Mouse (Mus musculus): ENCODE measurements at regions not wholly inside any gene's neighbourhood (a gene's known extent, or its start where the extent isn't known, plus 50 kb on each side); places are given as distances from the start of the nearest gene placed in this dataset.
"Not testable (repeated sequence)": the region's sequence is repeated elsewhere in the genome, so short reads cannot be mapped to it uniquely, and the experiment has no call there.

GRCm38 (mm10) chr4:21464456-21464855 lies 221.3 kb downstream of the Prdm13 start:
- no peaks in the 10 kb centered on the region for H3K4me1 ChIP-seq
- no peak overlapping the region for H3K4me2 ChIP-seq
- H3K27me3 ChIP-seq (replicated peaks): no peaks in the 10 kb centered on the region
- H3K27ac ChIP-seq (replicated peaks): no peak overlapping the region
- 67% methylated on average over 2 of the region's 2 CpGs for WGBS
- H3K9ac ChIP-seq: no peak overlapping the region
- no peak for ATAC-seq (ENCODE audit: extremely low read depth, insufficient number of reproducible peaks, low FRiP score, low TSS enrichment)
- no peaks in the 10 kb centered on the region for H3K36me3 ChIP-seq
- no peaks in the 10 kb centered on the region for H3K9me3 ChIP-seq
- no peak overlapping the region for H3K4me3 ChIP-seq

GRCm38 (mm10) chr4:21441274-21441673 lies 244.5 kb downstream of the Prdm13 start:
- Histone ChIP-seq H3K4me2 (no peak overlapping the region), H3K27ac (replicated peaks) (no peak overlapping the region), H3K36me3 (no peaks in the 10 kb centered on the region), H3K4me3 (no peak overlapping the region), H3K27me3 (replicated peaks) (no peaks in the 10 kb centered on the region), H3K9ac (no peak overlapping the region), H3K9me3 (no peaks in the 10 kb centered on the region), H3K4me1 (no peaks in the 10 kb centered on the region)
- no peak for ATAC-seq (ENCODE audit: extremely low read depth, insufficient number of reproducible peaks, low FRiP score, low TSS enrichment)

GRCm38 (mm10) chr4:21436710-21437109 lies 249.1 kb downstream of the Prdm13 start:
- 19% methylated on average over 2 of the region's 2 CpGs for WGBS
- no peak overlapping the region for H3K4me3 ChIP-seq
- H3K4me1 ChIP-seq: no peaks in the 10 kb centered on the region
- H3K27me3 ChIP-seq (replicated peaks): no peaks in the 10 kb centered on the region
- H3K27ac ChIP-seq (replicated peaks): no peak overlapping the region
- no peak overlapping the region for H3K9ac ChIP-seq
- H3K9me3 ChIP-seq: no peaks in the 10 kb centered on the region
- H3K4me2 ChIP-seq: no peak overlapping the region
- no peak for ATAC-seq (ENCODE audit: extremely low read depth, insufficient number of reproducible peaks, low FRiP score, low TSS enrichment)
- H3K36me3 ChIP-seq: no peaks in the 10 kb centered on the region

- Histone ChIP-seq H3K4me1 (no peaks in the 10 kb centered on the region), H3K4me3 (no peak overlapping the region)
- ATAC-seq (ENCODE audit: extremely low read depth, insufficient number of reproducible peaks, low FRiP score, low TSS enrichment): no peak
These were observed 277.9 kb downstream of the Prdm13 start for GRCm38 (mm10) chr4:21407850-21408249.

DNA sequence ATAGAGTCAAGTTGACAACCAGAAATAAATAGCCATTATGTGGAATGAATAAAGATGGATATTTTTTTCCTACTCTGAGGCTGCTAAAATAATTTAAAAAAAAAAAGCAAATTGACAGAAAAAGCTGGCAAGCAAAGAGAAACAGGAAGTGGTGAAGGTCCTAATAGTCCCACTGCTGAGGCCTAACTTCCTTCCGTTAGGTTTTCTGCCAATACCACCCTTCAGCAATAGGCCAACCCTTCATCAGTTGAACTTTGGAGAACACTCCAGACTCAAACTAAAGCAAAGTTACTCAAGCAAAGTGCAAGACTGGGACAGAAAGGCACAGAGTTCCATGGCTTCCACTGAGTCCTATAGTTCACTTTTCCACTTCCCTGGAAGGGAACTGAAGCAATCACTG lies 316.4 kb downstream of the Prdm13 start:
- no peak overlapping the region for H3K4me3 ChIP-seq
- no peak overlapping the region for H3K27ac ChIP-seq (replicated peaks)
- H3K27me3 ChIP-seq (replicated peaks): no peaks in the 10 kb centered on the region
- WGBS: 69% methylated on average over 1 of the region's 1 CpGs
- no peak for ATAC-seq (ENCODE audit: extremely low read depth, insufficient number of reproducible peaks, low FRiP score, low TSS enrichment)
- H3K36me3 ChIP-seq: no peaks in the 10 kb centered on the region
- H3K4me2 ChIP-seq: no peak overlapping the region
- no peaks in the 10 kb centered on the region for H3K4me1 ChIP-seq
- no peaks in the 10 kb centered on the region for H3K9me3 ChIP-seq
- no peak overlapping the region for H3K9ac ChIP-seq

More at GRCm38 (mm10) chr4:21407850-21408249, 277.9 kb downstream of the Prdm13 start:
- Histone ChIP-seq H3K9me3 (no peaks in the 10 kb centered on the region; the same call in 1 of the 2 replicates), H3K4me2 (no peak overlapping the region), H3K9ac (no peak overlapping the region), H3K27me3 (replicated peaks) (no peaks in the 10 kb centered on the region), H3K36me3 (no peaks in the 10 kb centered on the region), H3K27ac (replicated peaks) (no peak overlapping the region)

- H3K9me3 ChIP-seq: no peaks in the 10 kb centered on the region
- no peak for ATAC-seq (ENCODE audit: extremely low read depth, insufficient number of reproducible peaks, low FRiP score, low TSS enrichment)
- no peaks in the 10 kb centered on the region for H3K4me1 ChIP-seq
- WGBS: 52% methylated on average over 11 of the region's 11 CpGs
- H3K27ac ChIP-seq (replicated peaks): no peak overlapping the region
- H3K27me3 ChIP-seq (replicated peaks): no peaks in the 10 kb centered on the region
- no peak overlapping the region for H3K9ac ChIP-seq
- no peak overlapping the region for H3K4me2 ChIP-seq
- no peaks in the 10 kb centered on the region for H3K36me3 ChIP-seq
- H3K4me3 ChIP-seq: no peak overlapping the region
These were observed 317.3 kb downstream of the Prdm13 start for GRCm38 (mm10) chr4:21368234-21369021.

- Histone ChIP-seq H3K4me3 (no peak overlapping the region), H3K4me1 (no peaks in the 10 kb centered on the region), H3K9me3 (no peaks in the 10 kb centered on the region), H3K36me3 (no peaks in the 10 kb centered on the region), H3K27me3 (replicated peaks) (no peaks in the 10 kb centered on the region), H3K4me2 (no peak overlapping the region), H3K9ac (no peak overlapping the region), H3K27ac (replicated peaks) (no peak overlapping the region)
- WGBS: 53% methylated on average over 1 of the region's 1 CpGs
- ATAC-seq (ENCODE audit: extremely low read depth, insufficient number of reproducible peaks, low FRiP score, low TSS enrichment): no peak
These were observed 364.0 kb downstream of the Prdm13 start for GRCm38 (mm10) chr4:21321769-21322168.

DNA sequence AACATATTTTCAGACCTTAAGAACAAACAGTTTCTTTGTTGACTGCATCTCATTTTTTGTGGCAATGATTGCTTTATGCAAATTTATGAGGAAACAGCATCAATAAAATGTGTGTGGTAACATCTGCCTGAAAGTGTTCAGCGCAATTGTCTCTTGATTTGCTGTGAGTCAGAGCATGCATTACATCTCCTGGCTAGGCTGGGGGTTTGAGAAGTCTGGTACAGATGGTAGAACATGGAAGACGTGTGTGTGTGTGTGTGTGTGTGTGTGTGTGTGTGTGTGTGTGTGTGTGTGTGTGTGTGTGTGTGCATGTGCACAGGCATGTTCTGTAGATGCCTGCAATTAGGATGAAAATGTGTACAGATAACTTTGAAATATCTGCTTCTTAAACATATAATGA lies 376.5 kb downstream of the Prdm13 start:
- H3K36me3 ChIP-seq; H3K27me3 ChIP-seq (replicated peaks): not testable (repeated sequence)
- 65% methylated on average over 2 of the region's 2 CpGs for WGBS

DNA sequence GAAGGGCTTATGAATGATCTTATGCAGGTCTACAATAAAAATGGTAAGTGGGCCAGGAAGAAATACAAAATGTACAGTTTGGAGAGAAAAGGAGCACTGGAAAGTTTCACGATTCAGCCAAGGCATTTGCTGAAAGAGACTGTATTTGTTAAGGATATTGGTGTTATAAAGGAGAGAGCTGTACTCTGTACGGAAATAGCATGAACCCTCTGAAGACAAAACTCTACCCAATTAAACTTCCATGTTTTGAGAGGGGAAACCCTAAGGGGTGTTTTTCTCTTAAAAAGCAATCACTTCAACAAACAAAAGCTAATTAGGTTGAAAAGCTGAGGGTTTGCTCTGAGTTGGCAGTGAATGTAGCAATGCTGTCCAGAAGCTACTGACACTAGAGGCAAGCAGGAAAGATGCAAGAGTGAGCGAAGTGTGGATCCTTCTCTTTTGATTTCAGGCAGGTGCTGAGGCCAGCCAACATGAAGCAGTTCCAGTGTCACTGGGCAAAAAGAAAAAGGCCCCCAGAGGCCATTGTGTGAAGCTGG lies 378.2 kb downstream of the Prdm13 start:
- Histone ChIP-seq H3K27ac (replicated peaks) (no peak overlapping the region), H3K4me3 (no peak overlapping the region), H3K27me3 (replicated peaks) (no peaks in the 10 kb centered on the region), H3K9me3 (no peaks in the 10 kb centered on the region), H3K4me2 (no peak overlapping the region), H3K36me3 (no peaks in the 10 kb centered on the region), H3K4me1 (no peaks in the 10 kb centered on the region), H3K9ac (no peak overlapping the region)
- WGBS: 66% methylated on average over 3 of the region's 3 CpGs
- ATAC-seq (ENCODE audit: extremely low read depth, insufficient number of reproducible peaks, low FRiP score, low TSS enrichment): no peak

More for the DNA sequence above, 376.5 kb downstream of the Prdm13 start:
- not testable (repeated sequence) for H3K4me1 ChIP-seq; H3K27ac ChIP-seq (replicated peaks); ATAC-seq (ENCODE audit: extremely low read depth, insufficient number of reproducible peaks, low FRiP score, low TSS enrichment); H3K4me2 ChIP-seq; H3K9me3 ChIP-seq; H3K4me3 ChIP-seq; H3K9ac ChIP-seq

DNA sequence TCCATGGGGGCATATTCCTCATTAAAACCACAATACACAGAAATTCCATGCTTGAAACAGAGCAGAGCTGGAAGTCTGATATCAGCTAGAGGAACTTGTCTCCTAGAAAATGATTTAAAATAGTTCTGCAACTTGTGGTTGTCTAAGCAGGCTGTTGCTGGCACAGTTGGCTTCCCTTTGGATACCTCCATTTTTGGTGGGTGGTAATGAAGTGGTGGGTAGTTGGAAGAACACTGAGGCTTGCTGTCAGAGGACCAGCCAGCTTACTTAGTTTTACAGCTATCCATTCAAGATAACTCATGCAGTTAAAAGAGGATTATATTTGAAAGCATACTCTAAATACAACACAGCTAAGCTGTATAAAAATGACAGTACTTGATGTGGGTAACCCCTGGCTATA lies 385.6 kb downstream of the Prdm13 start:
- Histone ChIP-seq H3K27me3 (replicated peaks) (no peaks in the 10 kb centered on the region), H3K9ac (no peak overlapping the region), H3K4me3 (no peak overlapping the region), H3K27ac (replicated peaks) (no peak overlapping the region), H3K4me2 (no peak overlapping the region), H3K9me3 (no peaks in the 10 kb centered on the region), H3K36me3 (no peaks in the 10 kb centered on the region), H3K4me1 (no peaks in the 10 kb centered on the region)
- no peak for ATAC-seq (ENCODE audit: extremely low read depth, insufficient number of reproducible peaks, low FRiP score, low TSS enrichment)

GRCm38 (mm10) chr4:21267302-21267701 lies 418.5 kb downstream of the Prdm13 start:
- 67% methylated on average over 2 of the region's 2 CpGs for WGBS
- no peak for ATAC-seq (ENCODE audit: extremely low read depth, insufficient number of reproducible peaks, low FRiP score, low TSS enrichment)
- H3K27me3 ChIP-seq (replicated peaks): no peaks in the 10 kb centered on the region
- H3K27ac ChIP-seq (replicated peaks): no peak overlapping the region
- H3K4me3 ChIP-seq: no peak overlapping the region
- no peak overlapping the region for H3K4me2 ChIP-seq
- no peaks in the 10 kb centered on the region for H3K36me3 ChIP-seq
- no peaks in the 10 kb centered on the region for H3K4me1 ChIP-seq
- H3K9ac ChIP-seq: no peak overlapping the region
- H3K9me3 ChIP-seq: no peaks in the 10 kb centered on the region

DNA sequence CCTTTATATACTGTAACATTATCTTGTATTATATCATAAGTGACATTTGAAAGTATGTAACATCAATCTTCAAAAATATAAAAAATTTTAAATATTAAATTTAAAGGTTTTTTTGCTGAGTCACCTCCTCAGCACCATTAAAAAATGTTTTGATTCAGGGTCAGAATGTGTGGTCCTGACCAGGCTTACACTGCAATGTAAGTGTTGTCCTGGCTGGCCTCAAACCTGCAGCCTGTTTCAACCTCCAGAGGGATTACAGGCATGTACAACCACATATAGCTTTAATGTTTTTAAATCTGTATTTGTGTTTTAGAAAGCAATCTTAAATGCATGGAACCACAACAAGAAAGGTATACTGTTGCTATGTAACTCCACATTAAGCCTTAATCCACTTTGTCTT lies 418.9 kb downstream of the Prdm13 start:
- H3K4me3 ChIP-seq: no peak overlapping the region

More for the DNA sequence above, 418.9 kb downstream of the Prdm13 start:
- Histone ChIP-seq H3K4me1 (no peaks in the 10 kb centered on the region), H3K27ac (replicated peaks) (no peak overlapping the region), H3K36me3 (no peaks in the 10 kb centered on the region), H3K9ac (no peak overlapping the region), H3K4me2 (no peak overlapping the region), H3K9me3 (no peaks in the 10 kb centered on the region), H3K27me3 (replicated peaks) (no peaks in the 10 kb centered on the region)
- ATAC-seq (ENCODE audit: extremely low read depth, insufficient number of reproducible peaks, low FRiP score, low TSS enrichment): no peak
